Mouse (Mus musculus) adrenal gland, adult 8-10 months (tissue): ENCODE data around the gene Cand2. TPM values are rescaled to one million over a fixed set of nuclear protein-coding genes. Genes with fewer than 3 reads are reported as not detected.

Source experiments
- DNase-seq: peaks from one replicate; pipeline ENCODE4 v3.0.0; 2022
- microRNA-seq, 2 experiments: library from miRNA; unstranded; fragments of <30 nt; microRNA quantifications; one replicate each; pipeline ENCODE4 v1.2.0; 2022
- total RNA-seq, 4 experiments: library from RNA; stranded (reverse); gene quantifications; 2 replicates each; pipeline ENCODE4 v1.2.4; 2022

Cand2 gene
- total RNA-seq, 4 experiments from 2014 or later, result 16.1 to 22.6 (median 18.0) TPM

- no peak for DNase-seq
Measured at GRCm38 (mm10) chr6:115832152-115832850, 58.0 kb downstream of the Cand2 start.

GRCm38 (mm10) chr6:115833861-115834260 lies 59.5 kb downstream of the Cand2 start:
- DNase-seq, result no peak

GRCm38 (mm10) chr6:115838161-115838597 lies 63.8 kb downstream of the Cand2 start, which contains the start of gene Efcab12:
Gene Efcab12 (minus strand): TSS chr6:115838412.
- DNase-seq, result peak; percentile 74

- DNase-seq, result no peak
Measured at GRCm38 (mm10) chr6:115838745-115839144, 64.4 kb downstream of the Cand2 start.

GRCm38 (mm10) chr6:115845006-115845405 lies 70.7 kb downstream of the Cand2 start:
- DNase-seq, result no peak

GRCm38 (mm10) chr6:115846640-115847411 lies 72.5 kb downstream of the Cand2 start:
- DNase-seq, result no peak

GRCm38 (mm10) chr6:115848598-115849304 lies 74.4 kb downstream of the Cand2 start:
- no peak for DNase-seq

- no peak for DNase-seq
Measured at GRCm38 (mm10) chr6:115852446-115853090, 78.2 kb downstream of the Cand2 start.

- peak; percentile 99 for DNase-seq
Measured at GRCm38 (mm10) chr6:115853091-115853813, 78.9 kb downstream of the Cand2 start, which contains the start of the genes Mbd4 and Ift122. Gene Mbd4 (minus strand): TSS chr6:115853371. Gene Ift122 (plus strand): TSS chr6:115853470.

- DNase-seq, result no peak
Measured at GRCm38 (mm10) chr6:115853985-115854384, 79.6 kb downstream of the Cand2 start.

GRCm38 (mm10) chr6:115854432-115854831 lies 80.1 kb downstream of the Cand2 start:
- DNase-seq, result no peak

Small RNAs within 50 kb of the gene (microRNA-seq; reads per million reads assigned to microRNA genes)
- gene Mir7660, result 0 reads per million in 2 experiments

Other genes starting within 250 kb of the Cand2 start
- gene Tsen2, start 229.9 kb upstream of the Cand2 start, total RNA-seq, result 10 to 100 TPM in 3 of 4 experiments, 1 to 10 TPM in 1; 9.1 to 19.9 (median 15.2) TPM
- gene Mkrn2os, start 182.0 kb upstream of the Cand2 start, total RNA-seq, result not detected
- 10 to 100 TPM; 37.8 to 44.7 (median 42.6) TPM for gene Mkrn2, start 172.6 kb upstream of the Cand2 start, total RNA-seq
- 100 to 1,000 TPM in 2 of 4 experiments, 10 to 100 TPM in 2; 88.8 to 113 (median 97.7) TPM for gene Raf1, start 97.9 kb upstream of the Cand2 start, total RNA-seq
- not detected for gene Tmem40, start 12.1 kb upstream of the Cand2 start, total RNA-seq
- 1,000 to 10,000 TPM in 3 of 4 experiments, 100 to 1,000 TPM in 1; 999 to 1,169 (median 1,094) TPM for gene Rpl32, start 34.2 kb downstream of the Cand2 start, total RNA-seq
- 1 to 10 TPM in 3 of 4 experiments, under 1 TPM in 1; 0.84 to 2.0 (median 1.1) TPM for gene Efcab12, start 63.9 kb downstream of the Cand2 start, total RNA-seq
- 1 to 10 TPM; 3.3 to 5.5 (median 3.9) TPM for gene Mbd4, start 78.8 kb downstream of the Cand2 start, total RNA-seq
- 10 to 100 TPM; 17.2 to 29.9 (median 21.9) TPM for gene Ift122, start 78.9 kb downstream of the Cand2 start, total RNA-seq
- gene Rho, start 157.2 kb downstream of the Cand2 start, total RNA-seq, result 1 to 10 TPM in 3 of 4 experiments, under 1 TPM in 1; 0.52 to 1.9 (median 1.2) TPM
- under 1 TPM in 1 of 4 experiments, not detected in 3; 0.40 TPM for gene H1foo, start 170.4 kb downstream of the Cand2 start, total RNA-seq
- 100 to 1,000 TPM; 176 to 243 (median 208) TPM for gene Plxnd1, start 220.5 kb downstream of the Cand2 start, total RNA-seq